Mouse (Mus musculus): ENCODE results near the gene Gm20388.

DNA sequence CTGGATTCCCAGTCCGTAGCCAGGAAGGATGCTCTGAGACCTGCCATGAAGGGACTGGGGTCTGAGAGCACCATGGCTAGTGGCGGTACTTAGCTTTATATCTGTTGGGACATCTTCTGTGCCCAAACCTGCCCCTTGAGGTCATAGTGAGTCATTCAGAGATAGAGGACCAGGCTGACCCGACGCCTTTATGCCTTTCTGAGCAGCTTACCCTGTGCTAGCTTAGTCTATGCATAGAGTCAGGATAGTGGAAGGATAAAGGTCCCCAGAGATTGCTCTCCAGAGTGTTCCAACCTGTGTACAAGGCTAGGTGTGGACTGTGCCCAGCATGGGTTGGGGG is 582.2 kb downstream of the Gm20388 start:
- TF ChIP-seq POLR2A (IDR thresholded peaks at IDR 0.05; ENCODE audit: low read depth, low read length): no peak
- TF ChIP-seq CTCF (conservative IDR thresholded peaks at IDR 0.05; ENCODE audit: insufficient read depth, insufficient read length, low read depth, low read length): no peak

Measured in kidney, adult 2 months (tissue).